Mouse (Mus musculus) heart, embryonic 16.5 days (tissue): ENCODE results near the gene Arhgap24. TPM values are rescaled to one million over a fixed set of nuclear protein-coding genes. Genes with fewer than 3 reads are reported as not detected.

Experiments
- ATAC-seq: fragments of 200-750 bp; cut with Nextera tagmentation; replicated peaks from 2 replicates; pipeline ENCODE4 v1.8.0; 2017; ENCODE audit warnings: moderate number of reproducible peaks; ENCODE audit not compliant: insufficient read depth, low FRiP score; ENCODE audit errors: extremely low read depth
- H3K27ac ChIP-seq: fragments of 300-500 bp; sonication (generic); 2 replicates; pipeline ENCODE4 v1.5.1; 2014; ENCODE audit warnings: mild to moderate bottlenecking, low read length, control low read depth, moderate library complexity
- H3K27me3 ChIP-seq: fragments of 300-500 bp; sonication (generic); 2 replicates; pipeline ENCODE4 v1.6.1; 2014; ENCODE audit warnings: low read length, mixed read lengths; ENCODE audit not compliant: control insufficient read depth, insufficient read depth
- H3K36me3 ChIP-seq: fragments of 300-500 bp; sonication (generic); 2 replicates; pipeline ENCODE4 v1.6.1; 2014; ENCODE audit not compliant: control insufficient read depth, insufficient read depth
- H3K4me1 ChIP-seq: fragments of 300-500 bp; sonication (generic); 2 replicates; pipeline ENCODE4 v1.6.1; 2014; ENCODE audit warnings: low read length, mixed read lengths; ENCODE audit not compliant: control insufficient read depth, insufficient read depth
- H3K4me2 ChIP-seq: fragments of 300-500 bp; sonication (generic); 2 replicates; pipeline ENCODE4 v1.6.1; 2014; ENCODE audit warnings: low read depth, mild to moderate bottlenecking, control low read depth, low read length
- H3K4me3 ChIP-seq: fragments of 300-500 bp; sonication (generic); 2 replicates; pipeline ENCODE4 v1.5.1; 2014; ENCODE audit warnings: mild to moderate bottlenecking, control low read depth, low read length
- H3K9ac ChIP-seq: fragments of 300-500 bp; sonication (generic); 2 replicates; pipeline ENCODE4 v1.6.1; 2014; ENCODE audit warnings: low read length, control low read depth
- H3K9me3 ChIP-seq: fragments of 300-500 bp; sonication (generic); replicated peaks from 2 replicates; pipeline ENCODE4 v1.6.1; 2016; ENCODE audit warnings: low read length; ENCODE audit not compliant: control insufficient read depth
- WGBS: fragments of 180-500 bp; shearing (Covaris S2); extraction: QIAGEN DNeasy Blood & Tissue Kit; methylation state at CpG from one replicate; pipeline ENCODE4 v1.1.7; 2014; 5-methylcytosine and 5-hydroxymethylcytosine counted together
- polyA plus RNA-seq: library from polyadenylated mRNA; unstranded; fragments of >200 nt; fragmentation: Nextera tagmentation; extraction: Ambion mirVana; gene quantifications from 2 replicates; pipeline ENCODE4 v1.2.1, GENCODE M21; 2015

The Arhgap24 gene
- polyA plus RNA-seq, 1 experiment from 2014 or later: 18.2 TPM

DNA sequence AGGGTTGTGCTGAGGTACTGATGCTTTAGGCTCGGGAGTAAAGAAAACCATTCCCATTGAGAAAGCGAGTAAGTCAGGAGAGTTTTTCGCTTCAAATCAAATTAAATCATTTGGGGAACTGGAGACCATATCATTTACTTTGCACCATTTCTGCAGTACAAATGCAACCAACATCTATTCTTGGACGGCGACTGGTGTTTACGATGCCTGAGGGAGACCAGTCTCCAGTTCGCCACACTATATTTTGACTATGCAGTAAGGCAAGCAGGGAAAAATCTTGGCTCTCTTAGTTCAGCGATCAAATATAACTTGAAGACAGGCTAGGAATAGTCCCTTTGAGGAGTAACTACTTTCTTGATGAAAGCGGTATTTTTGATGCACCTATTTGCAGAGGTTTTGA lies 11.0 kb downstream of the Arhgap24 start:
- no peak for ATAC-seq
- Histone ChIP-seq H3K4me1 (0 out of 2 replicates have a peak, but pooled peaks cover 3% of the 10 kb centered on the region), H3K27me3 (no peaks in the 10 kb centered on the region), H3K4me2 (no peak overlapping the region), H3K36me3 (no peaks in the 10 kb centered on the region), H3K9ac (no peak overlapping the region), H3K4me3 (no peak overlapping the region), H3K27ac (no peak overlapping the region), H3K9me3 (no peaks in the 10 kb centered on the region)
- 85% methylated on average over 9 of the region's 9 CpGs for WGBS

DNA sequence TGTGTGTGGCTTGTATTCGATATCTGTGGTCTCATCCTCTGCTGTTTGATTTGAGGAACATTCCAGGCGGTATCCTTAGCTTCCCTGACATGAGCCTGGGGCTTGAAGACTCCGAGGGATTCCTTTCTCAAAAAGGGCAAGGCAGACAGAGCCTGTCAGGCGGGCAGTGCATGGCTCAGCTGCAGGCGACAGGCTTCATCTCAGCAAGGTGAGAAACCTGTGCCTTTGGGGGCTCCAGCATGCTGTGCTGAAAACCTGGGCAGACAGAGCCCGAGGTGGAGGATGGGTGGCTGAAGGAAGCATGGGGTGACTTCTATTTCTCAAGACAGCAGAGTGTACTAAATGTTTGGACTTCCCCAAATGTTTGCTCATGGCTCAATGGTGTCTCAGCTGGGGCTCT lies 13.6 kb downstream of the Arhgap24 start:
- Histone ChIP-seq H3K4me1 (0 out of 2 replicates have a peak, but pooled peaks cover 4% of the 10 kb centered on the region), H3K9ac (no peak overlapping the region), H3K36me3 (no peaks in the 10 kb centered on the region), H3K27ac (no peak overlapping the region), H3K27me3 (no peaks in the 10 kb centered on the region), H3K9me3 (no peaks in the 10 kb centered on the region), H3K4me3 (no peak overlapping the region), H3K4me2 (no peak overlapping the region)
- 33% methylated on average over 6 of the region's 6 CpGs for WGBS
- ATAC-seq: no peak

DNA sequence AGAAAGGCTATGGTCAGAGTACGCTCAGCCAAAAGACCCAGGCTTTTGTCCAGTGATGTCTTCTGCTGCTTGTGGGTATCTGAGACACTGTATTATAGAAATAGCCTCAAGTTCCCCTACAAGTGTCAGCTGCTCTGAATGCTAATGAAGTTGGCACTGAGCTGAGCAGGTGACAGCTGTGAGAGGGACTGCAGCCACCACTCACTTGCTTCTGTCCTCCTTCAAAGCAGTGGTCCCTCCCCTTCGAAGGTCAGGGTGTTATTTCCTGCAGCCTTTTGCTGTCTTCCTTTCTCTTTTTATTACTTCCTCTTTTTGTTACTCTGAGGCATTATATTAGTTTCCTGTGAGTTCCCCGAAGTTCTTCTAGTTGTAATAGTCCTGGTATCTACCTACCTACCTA lies 16.0 kb downstream of the Arhgap24 start:
- no peak overlapping the region for H3K9ac ChIP-seq
- H3K9me3 ChIP-seq: no peaks in the 10 kb centered on the region
- no peak overlapping the region for H3K4me2 ChIP-seq
- H3K27me3 ChIP-seq: no peaks in the 10 kb centered on the region
- 53% methylated on average over 3 of the region's 3 CpGs for WGBS
- ATAC-seq: no peak
- 0 out of 2 replicates have a peak, but pooled peaks cover 4% of the 10 kb centered on the region for H3K4me1 ChIP-seq
- no peak overlapping the region for H3K27ac ChIP-seq
- H3K36me3 ChIP-seq: no peaks in the 10 kb centered on the region
- H3K4me3 ChIP-seq: no peak overlapping the region

DNA sequence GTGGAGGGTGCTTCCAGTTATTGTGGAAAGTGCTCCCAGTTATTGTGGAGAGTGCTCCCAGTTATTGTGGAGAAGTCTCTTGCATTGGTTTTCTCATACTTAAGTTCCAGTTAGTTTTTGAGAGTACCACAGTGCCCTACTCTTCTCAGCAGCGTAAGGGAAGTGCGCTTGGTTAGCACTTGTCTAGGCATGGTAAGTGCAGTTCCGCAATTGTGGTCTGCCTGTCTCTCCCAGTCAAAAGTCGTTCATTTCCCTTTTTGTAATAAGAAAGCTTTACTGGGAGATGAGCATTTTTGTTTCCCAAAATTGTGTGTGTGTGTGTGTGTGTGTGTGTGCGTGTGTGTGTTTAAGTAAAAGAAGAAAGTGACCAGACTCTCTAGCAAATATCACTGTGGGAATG lies 17.6 kb downstream of the Arhgap24 start:
- no peak for ATAC-seq
- H3K4me2 ChIP-seq: no peak overlapping the region
- no peaks in the 10 kb centered on the region for H3K9me3 ChIP-seq
- peaks cover 7% of the 10 kb centered on the region; the same call in 1 of the 2 replicates for H3K4me1 ChIP-seq
- H3K4me3 ChIP-seq: no peak overlapping the region
- H3K27me3 ChIP-seq: no peaks in the 10 kb centered on the region
- H3K9ac ChIP-seq: no peak overlapping the region
- 77% methylated on average over 5 of the region's 5 CpGs for WGBS
- H3K27ac ChIP-seq: no peak overlapping the region
- no peaks in the 10 kb centered on the region for H3K36me3 ChIP-seq

DNA sequence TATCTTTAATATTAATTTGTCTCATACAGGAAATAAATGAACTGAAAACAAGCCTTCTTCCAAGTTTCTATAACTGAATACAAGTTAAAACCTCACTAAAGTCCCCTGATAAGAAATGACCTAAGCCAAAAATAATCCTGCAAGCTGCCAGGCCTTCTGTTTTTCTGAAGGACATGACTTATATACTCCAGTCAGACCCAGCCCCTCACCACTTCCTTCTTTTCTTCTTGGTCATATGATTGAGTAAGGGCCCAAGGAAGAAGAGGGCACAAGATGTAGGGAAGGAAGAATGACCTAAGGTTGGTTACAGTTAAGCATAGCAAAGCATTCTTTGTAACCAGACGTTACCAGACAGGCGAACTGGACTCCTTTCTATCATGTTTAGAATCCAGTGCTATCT lies 21.1 kb downstream of the Arhgap24 start:
- H3K4me3 ChIP-seq: no peak overlapping the region
- peaks cover 3% of the 10 kb centered on the region; the same call in 1 of the 2 replicates for H3K4me1 ChIP-seq
- H3K27ac ChIP-seq: no peak overlapping the region
- no peak; the same call in 1 of the 2 replicates for ATAC-seq
- 54% methylated on average over 2 of the region's 2 CpGs for WGBS
- H3K27me3 ChIP-seq: no peaks in the 10 kb centered on the region
- H3K9ac ChIP-seq: no peak overlapping the region
- no peak overlapping the region for H3K4me2 ChIP-seq
- no peaks in the 10 kb centered on the region for H3K36me3 ChIP-seq
- H3K9me3 ChIP-seq: no peaks in the 10 kb centered on the region

DNA sequence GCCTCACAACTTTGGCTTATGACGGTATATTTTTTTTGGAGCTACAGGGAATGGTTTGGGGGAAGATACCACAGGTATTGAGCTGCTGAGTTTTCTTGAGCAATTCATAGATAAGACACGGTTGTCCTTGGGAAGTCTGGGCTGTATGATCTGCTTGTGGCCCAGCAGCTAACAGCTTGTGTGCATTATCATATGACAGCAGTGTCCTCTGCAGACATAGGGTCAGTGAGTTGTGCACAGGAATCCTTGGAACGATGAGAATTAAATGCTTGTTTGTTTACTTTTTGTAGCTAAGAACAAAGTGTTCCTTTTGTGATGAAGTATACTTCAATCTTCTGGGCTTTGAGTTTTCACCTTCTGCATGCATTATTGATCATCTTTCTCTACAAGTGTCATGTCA lies 21.9 kb downstream of the Arhgap24 start:
- 50% methylated on average over 3 of the region's 3 CpGs for WGBS
- H3K4me2 ChIP-seq: no peak overlapping the region

DNA sequence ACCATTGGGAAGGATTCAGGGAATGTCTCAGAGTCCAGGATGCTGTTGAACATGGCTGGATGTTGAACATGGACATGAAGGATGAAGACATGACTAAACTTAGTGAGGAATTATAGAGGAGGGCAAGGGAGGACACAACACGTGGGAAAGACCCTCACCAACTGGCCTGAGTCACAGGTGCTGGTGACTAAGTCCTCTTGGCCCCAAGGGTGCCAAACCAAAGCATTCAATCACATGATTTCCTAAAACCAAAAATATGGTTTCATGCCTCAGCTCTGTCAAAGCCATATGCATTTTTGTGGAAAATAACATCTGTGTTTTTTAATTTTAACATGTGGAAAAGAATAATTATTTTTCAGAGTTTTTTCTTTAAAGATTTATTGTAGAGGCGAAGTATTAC lies 22.7 kb downstream of the Arhgap24 start:
- no peaks in the 10 kb centered on the region for H3K27me3 ChIP-seq
- peaks cover 3% of the 10 kb centered on the region; the same call in 1 of the 2 replicates for H3K4me1 ChIP-seq
- no peaks in the 10 kb centered on the region for H3K9me3 ChIP-seq
- no peak overlapping the region for H3K4me3 ChIP-seq
- WGBS: 83% methylated on average over 2 of the region's 2 CpGs
- no peak overlapping the region for H3K4me2 ChIP-seq
- no peak overlapping the region for H3K27ac ChIP-seq
- no peak overlapping the region for H3K9ac ChIP-seq
- ATAC-seq: no peak
- H3K36me3 ChIP-seq: no peaks in the 10 kb centered on the region

More for the DNA sequence above, 21.9 kb downstream of the Arhgap24 start:
- H3K27ac ChIP-seq: no peak overlapping the region
- no peaks in the 10 kb centered on the region for H3K27me3 ChIP-seq
- no peaks in the 10 kb centered on the region for H3K36me3 ChIP-seq
- no peaks in the 10 kb centered on the region for H3K9me3 ChIP-seq
- H3K9ac ChIP-seq: no peak overlapping the region
- peaks cover 3% of the 10 kb centered on the region; the same call in 1 of the 2 replicates for H3K4me1 ChIP-seq
- no peak overlapping the region for H3K4me3 ChIP-seq
- ATAC-seq: no peak

DNA sequence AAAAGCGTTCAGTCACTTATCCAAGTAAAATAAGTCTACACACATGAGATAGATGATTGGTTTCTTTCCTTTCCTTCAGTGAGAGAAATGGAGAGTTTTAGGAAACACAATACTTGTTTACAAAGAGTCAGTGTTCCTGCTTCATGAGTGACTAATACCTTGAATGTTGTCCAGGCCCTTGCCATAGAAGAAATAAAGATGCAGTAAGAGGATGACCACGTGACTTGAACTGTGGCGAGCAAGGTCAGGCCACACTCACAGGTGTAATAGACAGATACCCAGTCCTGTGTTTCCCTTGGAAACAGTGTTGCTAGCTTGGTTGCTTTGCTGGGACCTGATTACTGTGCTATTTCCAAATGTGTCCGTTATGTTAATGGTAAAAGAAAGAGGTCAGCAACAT lies 23.4 kb downstream of the Arhgap24 start:
- Histone ChIP-seq H3K4me1 (peaks cover 3% of the 10 kb centered on the region; the same call in 1 of the 2 replicates), H3K9me3 (no peaks in the 10 kb centered on the region), H3K4me3 (no peak overlapping the region), H3K4me2 (no peak overlapping the region), H3K27me3 (no peaks in the 10 kb centered on the region), H3K36me3 (no peaks in the 10 kb centered on the region), H3K27ac (no peak overlapping the region), H3K9ac (no peak overlapping the region)
- no peak for ATAC-seq
- 81% methylated on average over 4 of the region's 4 CpGs for WGBS

DNA sequence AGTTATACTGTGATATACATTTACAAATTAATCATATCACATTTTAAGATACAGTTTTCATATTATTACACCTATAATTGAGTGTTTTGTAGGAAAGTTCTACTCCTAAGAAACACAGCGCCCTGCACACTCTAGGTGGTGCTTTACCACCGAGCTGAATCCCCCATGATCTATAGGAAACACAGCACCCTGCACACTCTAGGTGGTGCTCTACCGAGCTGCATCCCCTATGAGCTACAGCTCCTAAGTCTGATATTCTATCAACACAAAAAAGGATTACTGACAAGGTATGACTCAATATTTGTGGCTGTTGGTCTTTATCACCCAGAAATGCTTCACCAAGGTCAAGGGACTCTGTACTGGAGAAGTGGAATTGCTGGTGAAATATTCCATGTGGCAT lies 27.0 kb downstream of the Arhgap24 start:
- no peak for ATAC-seq
- Histone ChIP-seq H3K9me3 (no peaks in the 10 kb centered on the region), H3K36me3 (no peaks in the 10 kb centered on the region), H3K4me3 (no peak overlapping the region), H3K27ac (no peak overlapping the region), H3K27me3 (no peaks in the 10 kb centered on the region), H3K9ac (no peak overlapping the region), H3K4me2 (no peak overlapping the region), H3K4me1 (no peaks in the 10 kb centered on the region)
- WGBS: 63% methylated on average over 3 of the region's 3 CpGs
